Mouse (Mus musculus) left cerebral cortex, postnatal 14 days (tissue): ENCODE measurements around the gene Raver2. TPM values are rescaled to one million over a fixed set of nuclear protein-coding genes. Genes with fewer than 3 reads are reported as not detected.

Source experiments
- DNase-seq, 2 experiments: peaks; one replicate each; pipeline ENCODE4 v3.0.0; 2021 to 2022; ENCODE audit warnings: low spot score in 2 of 2, mixed read lengths in 1 of 2
- intact Hi-C: fragments of 180-260 bp; cut with DNase I; formaldehyde crosslinking; loops from one replicate; pipeline ENCODE4 v1.15.1; 2025
- total RNA-seq, 2 experiments: library from RNA; stranded (reverse); gene quantifications; 2 replicates each; pipeline ENCODE4 v1.2.3; 2021

The Raver2 gene
- total RNA-seq, 2 experiments from 2014 or later: 25.5 to 28.0 TPM

DNA sequence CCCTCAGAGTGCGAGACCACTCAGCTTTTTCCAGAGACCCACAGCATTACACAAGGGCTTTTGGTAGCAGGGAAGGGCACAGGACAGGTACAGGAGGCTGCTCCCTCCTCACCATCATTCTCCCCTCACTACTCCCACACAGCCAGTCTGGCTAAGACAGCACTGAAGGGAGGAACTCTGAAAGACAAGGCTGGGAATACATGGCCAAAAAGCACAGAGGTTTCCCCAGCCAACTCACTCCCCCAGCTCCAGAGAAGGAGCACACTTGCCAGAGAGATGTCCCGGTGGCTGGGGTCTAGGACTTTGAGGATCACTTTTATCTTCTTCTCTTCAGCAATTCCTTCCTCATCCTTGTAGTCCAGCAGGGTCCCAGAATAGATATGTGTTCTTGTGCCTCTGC is 95.4 kb downstream of the Raver2 start:
- intact Hi-C loops: no loop called here
- no peak for DNase-seq

DNA sequence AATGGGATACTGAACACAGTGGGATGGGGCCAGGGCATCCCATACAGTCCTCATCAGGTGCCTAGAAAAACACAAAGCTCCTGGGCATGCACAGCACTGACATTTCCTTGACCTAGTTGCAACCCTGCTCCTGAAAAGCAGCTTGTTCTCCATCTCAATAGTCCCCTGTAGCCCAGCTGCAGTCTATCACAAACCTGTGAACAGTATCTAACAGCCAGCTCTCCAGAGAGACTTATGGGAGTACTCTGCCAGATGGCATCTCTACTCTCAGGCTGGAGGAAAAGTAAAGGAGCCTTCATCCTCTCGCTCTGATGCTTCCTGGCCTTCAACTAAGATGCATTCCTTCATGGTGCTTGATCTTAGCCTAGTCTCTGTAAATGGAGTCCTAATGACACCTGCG is 95.9 kb downstream of the Raver2 start:
- intact Hi-C loops: loop anchor here (5.0 kb wide), 2 partner anchors 158 to 193 kb away; no protein-coding TSS in a partner anchor

DNA sequence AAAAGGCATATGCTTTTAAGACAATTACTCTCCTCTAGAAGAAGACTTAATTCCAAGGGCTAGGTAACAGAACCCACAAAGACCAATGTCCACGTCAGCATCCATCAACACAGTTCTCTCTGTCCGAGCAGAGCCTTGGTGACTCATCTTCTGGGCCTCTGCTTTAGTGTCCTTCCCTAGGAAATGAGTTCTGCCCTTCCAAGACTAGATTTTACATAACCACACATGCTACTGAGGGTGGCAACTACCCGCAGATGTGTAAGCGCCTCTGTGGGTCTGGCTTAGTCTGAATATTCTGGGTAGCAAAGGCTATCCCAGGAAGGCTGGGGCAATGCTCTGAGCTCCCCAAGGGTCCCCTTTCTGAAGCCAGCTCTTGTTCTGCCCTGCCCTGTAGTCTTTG is 97.0 kb downstream of the Raver2 start:
- intact Hi-C loops: loop anchor here (5.0 kb wide), 2 partner anchors 157 to 192 kb away; no protein-coding TSS in a partner anchor
- no peak for DNase-seq

More for the DNA sequence above, 95.9 kb downstream of the Raver2 start:
- DNase-seq: no peak

DNA sequence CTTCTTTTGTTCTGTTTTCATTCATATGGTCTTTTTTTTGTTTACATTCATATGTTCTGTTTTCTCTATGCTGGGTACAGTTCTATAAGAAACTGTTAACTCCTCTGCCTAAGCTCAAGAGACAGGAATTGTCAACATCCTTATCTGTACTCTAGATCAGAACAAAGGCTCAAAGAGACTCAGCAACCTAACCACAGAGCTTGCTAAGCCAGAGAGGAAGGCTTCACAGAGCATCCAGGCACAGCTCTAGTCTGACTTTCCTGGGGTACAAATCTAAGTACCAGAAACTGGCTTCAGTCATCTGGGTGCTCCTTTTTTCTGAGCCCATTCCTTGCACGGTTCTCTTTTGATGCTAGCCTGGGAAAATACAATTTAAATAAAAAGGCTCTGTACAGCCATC is 99.0 kb downstream of the Raver2 start:
- intact Hi-C loops: loop anchor here (5.0 kb wide), 2 partner anchors 155 to 190 kb away; no protein-coding TSS in a partner anchor
- no peak for DNase-seq

DNA sequence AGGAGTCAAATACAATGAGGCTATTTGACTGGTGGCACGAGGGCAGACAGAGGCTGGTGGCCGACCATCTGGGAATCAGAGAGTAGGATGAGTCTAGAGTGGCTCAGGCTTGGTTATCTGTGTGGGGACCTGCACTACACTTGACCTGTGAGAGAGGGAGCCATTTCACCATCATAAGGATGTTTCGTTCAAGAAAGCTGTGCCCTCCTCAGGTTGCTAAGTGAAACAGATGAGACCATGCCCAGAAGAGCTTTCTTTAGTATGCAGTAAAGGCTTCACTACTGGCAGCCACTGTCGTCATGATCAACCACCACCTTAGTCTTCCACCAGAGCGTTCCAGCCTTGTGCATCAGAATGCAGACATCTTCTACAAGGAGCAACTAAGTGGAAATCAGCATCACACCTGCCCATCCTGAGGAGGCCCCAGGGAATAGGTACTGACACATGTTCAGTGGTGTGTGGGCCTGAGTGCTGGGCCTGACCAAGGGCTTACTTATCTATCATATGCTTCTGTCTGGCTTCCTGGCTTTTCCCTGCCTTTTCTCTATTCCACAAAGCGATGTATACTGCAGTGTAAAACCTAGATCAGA is 99.5 kb downstream of the Raver2 start:
- intact Hi-C loops: loop anchor here (5.0 kb wide), 2 partner anchors 154 to 189 kb away; no protein-coding TSS in a partner anchor
- DNase-seq: peak; percentile 52 to 65

DNA sequence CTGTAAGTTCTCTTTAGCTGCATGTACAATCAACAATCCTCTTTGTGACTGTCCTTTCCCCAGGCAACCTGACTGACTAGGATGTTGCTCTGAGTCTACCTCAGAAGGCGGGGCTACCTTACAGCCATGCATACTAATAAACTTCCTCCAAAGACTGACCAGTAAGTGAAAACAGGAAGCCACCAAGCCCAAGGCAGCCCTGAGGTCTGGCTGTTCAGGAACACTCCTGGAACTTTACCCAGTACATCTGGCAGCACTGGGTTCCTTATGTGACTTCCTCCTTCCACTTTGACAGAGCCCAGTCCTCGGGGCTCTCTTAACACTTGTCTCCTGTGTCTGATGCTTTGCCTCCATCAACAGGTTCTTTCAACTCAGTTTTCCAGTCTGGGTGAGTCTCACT is 104.0 kb downstream of the Raver2 start:
- peak in 1 of 2 experiments; percentile 34 for DNase-seq
- intact Hi-C loops: loop anchor here (10.0 kb wide), 1 partner anchor 822 kb away; no protein-coding TSS in a partner anchor

DNA sequence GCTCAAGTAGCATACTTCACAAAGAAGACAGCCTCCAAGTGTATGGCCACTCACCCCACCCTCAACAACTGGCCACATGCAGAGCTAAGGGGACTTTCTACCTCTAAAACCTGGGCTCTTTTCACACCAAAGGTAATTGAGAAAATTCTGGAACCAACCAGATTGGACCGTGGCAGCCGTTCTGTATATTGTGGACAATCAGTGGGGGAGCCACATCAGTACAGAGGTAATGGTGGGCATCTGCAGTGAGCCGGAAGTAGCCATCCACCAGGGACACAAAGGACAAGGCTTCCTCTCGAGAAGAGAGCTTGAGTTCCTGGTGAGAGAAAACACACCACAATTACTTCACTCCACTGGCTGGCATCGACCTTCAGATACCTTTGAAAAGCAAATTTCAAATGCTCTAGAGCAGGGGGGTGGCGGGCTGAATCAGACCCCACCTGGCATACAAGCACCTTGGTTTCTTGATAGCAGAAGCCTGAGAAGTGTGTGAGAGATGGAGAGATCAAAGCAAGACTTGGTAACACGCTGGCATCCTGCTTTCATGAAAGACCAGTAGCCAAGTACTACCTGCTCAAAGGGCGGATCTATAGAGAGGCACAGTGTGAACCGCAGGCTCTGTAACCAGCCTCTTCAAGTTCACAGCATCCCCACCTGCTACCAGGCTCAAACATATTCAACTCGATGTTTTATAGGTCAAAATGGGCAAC is 106.3 kb downstream of the Raver2 start:
- intact Hi-C loops: loop anchor here (10.0 kb wide), 1 partner anchor 820 kb away; no protein-coding TSS in a partner anchor
- DNase-seq: no peak

DNA sequence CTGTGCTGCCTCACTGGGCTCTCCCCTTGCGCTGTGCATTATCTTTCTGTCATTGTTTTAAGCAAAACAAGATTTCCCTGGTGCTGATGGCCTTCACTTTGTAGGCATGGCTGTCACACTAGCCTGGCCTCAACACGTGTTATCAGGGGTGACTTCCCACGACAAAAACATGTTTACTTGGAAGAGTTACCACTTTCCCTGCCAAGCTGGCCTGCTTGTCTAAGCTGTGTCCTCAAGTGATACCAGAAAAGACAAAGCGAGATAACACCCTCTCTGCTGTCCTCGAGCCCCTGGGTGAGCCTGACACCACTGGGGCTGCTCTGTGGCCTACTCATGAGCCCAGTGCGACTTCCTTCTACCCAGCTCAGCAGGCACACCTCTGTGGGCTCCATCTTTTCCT is 107.3 kb downstream of the Raver2 start:
- DNase-seq: no peak
- intact Hi-C loops: loop anchor here (10.0 kb wide), 1 partner anchor 819 kb away; no protein-coding TSS in a partner anchor

DNA sequence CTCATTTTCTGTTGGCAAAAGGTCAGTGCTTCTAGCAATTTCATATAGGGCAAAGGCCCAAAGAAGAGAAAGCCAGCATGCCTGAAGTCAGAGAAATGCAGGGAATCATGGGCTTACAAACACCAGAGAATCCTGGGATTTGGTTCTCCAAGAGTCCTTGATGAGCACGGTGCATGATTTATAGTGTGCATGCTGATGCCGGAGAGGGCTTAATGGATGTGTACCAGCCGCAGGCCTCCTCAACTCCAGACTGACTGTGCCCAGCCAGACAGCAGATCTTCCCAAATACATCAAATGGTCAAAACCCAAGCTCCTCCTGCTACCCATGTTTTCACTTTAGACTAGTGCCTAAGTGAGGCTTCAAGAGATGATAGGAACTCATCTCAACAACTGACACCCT is 109.0 kb downstream of the Raver2 start:
- intact Hi-C loops: loop anchor here (10.0 kb wide), 1 partner anchor 817 kb away; no protein-coding TSS in a partner anchor
- DNase-seq: no peak

DNA sequence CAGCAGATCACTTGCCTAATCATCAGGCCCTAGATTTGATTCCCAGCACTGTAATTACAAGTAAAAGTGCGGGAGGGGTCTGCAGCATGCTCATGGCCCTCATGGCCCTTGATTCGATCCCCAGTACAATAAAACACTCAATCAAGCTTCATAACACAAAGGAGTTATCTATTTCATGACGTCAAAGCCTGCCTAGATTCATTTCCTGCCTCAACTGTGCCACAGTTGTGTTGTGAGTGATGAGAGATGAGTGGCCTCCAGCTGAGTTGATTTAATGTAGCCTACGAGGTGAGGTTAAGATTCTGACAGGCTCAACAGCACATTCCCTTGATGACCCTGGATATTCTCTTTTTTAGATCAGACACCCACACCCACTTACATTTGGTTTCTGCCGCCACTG is 110.3 kb downstream of the Raver2 start:
- no peak for DNase-seq
- intact Hi-C loops: loop anchor here (10.0 kb wide), 1 partner anchor 816 kb away; no protein-coding TSS in a partner anchor

DNA sequence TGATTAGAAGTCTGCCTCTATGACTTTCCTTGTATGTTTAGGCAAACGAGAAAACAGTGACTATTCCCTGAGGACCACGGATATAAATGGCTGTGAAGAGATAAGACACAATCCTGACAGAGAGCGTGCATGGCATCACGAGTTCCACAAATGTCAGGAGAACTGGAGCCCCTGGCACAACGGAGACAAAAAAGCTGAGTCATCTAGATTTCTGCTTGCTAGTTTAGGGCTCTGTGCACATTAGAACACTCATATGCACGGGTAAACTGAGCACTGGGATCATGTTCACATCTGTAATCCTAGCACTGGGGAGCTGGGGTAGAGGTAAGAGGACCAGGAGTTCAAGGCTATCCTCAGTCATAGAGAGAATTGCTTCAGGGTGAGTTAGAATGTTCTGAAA is 111.1 kb downstream of the Raver2 start:
- intact Hi-C loops: loop anchor here (10.0 kb wide), 1 partner anchor 815 kb away; no protein-coding TSS in a partner anchor
- no peak for DNase-seq

DNA sequence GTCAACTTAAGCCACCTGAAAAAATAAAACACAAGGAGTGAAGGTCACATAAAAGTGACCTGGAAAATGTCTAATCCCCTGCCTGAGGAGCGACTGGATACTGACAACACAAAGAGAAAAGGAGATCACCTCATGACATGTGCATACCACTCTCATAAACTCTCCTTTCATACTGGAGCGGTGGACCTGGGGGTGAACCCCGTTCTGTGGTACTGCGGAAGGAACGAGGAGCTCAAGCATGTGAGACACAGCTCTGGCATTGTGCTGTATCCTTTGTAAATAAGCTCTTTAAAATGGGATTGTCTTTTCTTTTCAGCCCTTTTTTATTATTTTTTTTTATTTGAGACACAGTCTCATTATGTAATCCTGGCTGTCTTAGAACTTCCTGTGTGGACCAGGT is 111.9 kb downstream of the Raver2 start:
- intact Hi-C loops: no loop called here
- DNase-seq: no peak

DNA sequence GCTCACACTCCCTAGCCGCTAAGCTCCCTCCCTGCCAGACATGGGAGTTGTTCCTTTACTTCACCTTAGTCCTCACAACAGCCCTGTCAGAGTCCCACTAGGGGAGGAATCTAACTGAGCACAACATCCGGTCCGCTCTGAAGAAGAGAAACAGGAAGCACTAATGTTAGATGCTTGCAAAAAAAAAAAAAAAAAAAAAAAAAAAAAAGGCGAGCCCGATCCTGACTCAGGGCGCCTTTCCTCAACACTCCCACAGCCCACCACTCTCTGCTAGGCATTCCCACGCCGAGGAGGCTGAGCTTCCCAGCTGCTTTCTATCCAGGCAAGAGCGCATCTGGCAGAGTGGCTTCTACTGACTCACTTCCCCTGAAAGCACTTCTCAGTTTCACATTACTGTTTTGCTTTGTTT is 113.8 kb downstream of the Raver2 start:
- intact Hi-C loops: no loop called here
- DNase-seq: no peak

DNA sequence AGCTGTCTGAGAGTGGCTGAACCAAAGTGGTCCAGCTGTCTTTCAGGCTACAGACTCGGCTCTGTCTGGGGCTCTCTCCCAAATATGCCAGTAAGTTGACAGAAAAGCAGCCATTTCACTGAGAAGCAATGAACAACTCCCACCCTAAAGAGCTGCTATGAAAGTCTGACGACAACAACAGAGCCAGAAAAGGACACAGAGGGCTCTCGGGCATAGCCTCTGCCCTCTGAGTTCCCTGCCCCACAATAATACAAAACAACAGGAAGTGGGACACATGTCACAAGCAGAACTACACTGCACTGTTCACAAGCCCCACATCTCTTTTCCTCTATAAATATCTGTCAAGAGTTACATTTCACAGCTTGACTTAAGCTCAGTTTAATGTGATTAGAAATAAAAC is 116.4 kb downstream of the Raver2 start:
- intact Hi-C loops: no loop called here

DNA sequence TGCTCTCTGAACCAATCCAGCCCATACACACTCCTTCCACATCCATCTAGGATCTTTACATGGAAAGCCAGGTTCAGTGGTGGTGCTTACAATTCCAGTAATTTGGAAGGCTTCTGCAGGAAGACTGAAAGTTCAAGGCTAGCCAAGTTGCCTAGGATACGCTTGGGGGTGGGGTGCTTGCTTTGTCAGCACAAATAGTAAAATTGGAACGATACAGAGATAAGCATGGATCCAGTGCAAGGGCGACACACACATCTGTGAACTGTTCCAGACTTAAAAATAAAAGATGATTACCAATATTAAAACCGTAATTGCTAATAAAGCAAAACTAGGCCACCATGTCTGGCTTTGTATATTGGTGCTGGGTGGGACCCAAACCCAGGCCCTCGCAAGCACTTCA is 117.8 kb downstream of the Raver2 start:
- intact Hi-C loops: no loop called here
- no peak for DNase-seq

More for the DNA sequence above, 116.4 kb downstream of the Raver2 start:
- no peak for DNase-seq

DNA sequence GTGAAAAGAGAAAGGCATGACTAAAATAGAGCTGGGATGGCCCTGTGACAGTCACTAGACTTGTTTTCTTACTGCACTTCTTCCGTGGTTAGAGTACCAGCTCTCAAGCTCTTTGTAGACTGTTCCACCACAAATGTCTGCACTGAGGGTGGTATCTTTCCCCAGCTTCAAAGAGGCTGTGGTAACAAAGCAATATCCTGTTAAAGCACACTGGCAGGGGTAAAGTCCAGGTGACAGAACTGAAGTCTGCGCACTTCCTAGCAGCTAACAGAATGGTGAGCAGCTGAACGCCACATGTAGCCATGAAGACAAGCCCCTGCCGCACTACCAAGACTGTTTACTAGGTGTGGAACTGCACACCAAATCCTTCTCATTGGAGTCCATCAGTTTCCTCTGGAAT is 118.6 kb downstream of the Raver2 start:
- intact Hi-C loops: no loop called here
- DNase-seq: no peak

DNA sequence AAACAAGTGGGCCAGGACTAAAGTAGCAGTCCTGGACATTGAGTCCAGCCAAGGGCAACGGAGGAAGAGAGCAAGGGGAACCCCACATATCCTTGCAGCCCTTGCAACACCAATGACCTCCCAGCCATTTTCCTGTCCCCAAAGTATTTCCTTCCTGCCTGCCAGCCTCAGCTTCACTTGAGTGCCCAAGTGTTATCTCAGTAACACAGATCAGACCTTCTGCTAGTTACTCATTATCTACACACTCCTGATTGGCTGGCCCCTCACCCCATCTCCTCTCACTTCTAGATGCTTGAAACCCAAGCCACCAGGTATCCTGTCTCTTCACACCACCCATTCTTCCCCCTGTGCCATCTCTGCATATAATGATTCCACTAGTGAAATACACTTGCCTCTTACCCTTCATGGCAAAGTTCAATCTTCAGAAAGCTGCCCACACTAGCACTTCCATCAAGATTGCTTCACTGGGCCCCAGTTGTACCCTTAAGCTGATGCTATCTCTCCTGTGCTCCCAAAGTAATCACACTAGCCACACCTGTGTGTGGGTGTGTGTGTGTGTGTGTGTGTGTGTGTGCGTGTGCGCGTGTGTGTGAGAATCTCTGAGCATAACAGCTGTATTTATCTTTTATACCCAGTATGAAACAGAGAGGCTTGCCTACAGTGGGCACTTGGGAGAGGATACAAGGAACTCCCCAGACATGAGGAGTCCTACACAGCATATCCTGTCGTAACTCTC is 123.6 kb downstream of the Raver2 start:
- intact Hi-C loops: no loop called here
- DNase-seq: no peak

DNA sequence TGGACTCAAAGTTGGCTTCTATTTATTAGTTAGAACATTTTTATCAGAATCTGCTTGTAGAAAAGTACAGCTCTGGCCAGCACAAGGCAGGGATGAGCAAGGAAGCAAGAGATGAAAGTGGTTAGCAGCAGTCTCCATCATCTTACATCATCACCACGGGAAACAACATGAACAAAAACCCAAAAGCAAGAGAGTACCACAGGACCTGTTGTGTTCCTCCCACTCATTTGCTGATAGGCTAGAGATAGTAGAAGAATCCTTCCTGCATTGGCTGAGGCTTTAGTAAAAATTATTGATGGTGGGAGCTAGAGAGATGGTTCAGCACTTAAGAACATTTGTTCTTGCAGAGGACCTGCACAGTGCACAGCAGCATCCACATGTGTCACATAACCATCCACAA is 125.4 kb downstream of the Raver2 start:
- intact Hi-C loops: no loop called here
- no peak for DNase-seq

DNA sequence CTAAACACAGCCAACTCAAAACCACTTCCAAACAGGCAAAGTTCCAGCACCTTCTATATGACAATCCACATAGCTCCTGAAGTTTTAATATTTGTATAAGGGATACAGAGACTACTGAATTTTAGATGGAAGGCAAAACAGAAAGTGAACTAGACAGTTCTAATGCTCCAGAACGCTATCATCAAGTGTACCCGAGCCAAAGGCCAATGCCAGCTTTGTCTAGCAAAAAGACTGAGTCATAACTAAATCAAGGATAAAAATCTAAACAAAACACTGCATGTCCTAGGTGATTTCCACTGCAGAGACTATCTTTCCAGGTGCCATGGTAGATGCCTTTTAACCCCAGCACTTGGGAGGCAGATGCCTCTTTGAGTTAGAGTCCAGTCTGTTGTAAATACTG is 127.6 kb downstream of the Raver2 start:
- intact Hi-C loops: loop anchor here (5.0 kb wide), 1 partner anchor 66 kb away; no protein-coding TSS in a partner anchor

More for the DNA sequence above, 127.6 kb downstream of the Raver2 start:
- no peak for DNase-seq
